Comparison of ENCODE assay signal across 14 mouse cellular contexts in the genomic region with DNA sequence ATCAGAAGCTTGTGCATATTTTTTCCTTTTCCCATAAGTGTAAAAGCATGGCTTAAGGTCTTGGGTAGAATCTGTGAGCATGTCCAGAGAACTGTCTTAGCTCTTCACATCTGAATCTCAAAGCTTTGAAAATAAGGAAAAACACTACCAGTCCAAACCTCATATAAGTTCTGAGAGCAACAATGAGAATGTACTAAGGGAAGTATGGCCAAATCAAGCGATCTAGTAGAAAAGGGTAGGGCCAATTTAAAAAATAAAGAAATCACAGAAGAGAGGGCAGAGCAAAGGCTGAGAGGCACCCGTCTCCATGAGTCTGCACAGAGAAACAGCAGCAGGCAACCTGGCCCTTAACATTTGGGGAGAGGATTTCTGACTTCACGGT.
DNase-seq lines count a peak whose midpoint lies in the region; ATAC-seq and TF ChIP-seq lines count a peak whose summit lies in the region.
"Had no signal": no experiment of that assay in that cellular context is flagged by ENCODE, and none has a peak within 500 bp of the region (broad histone marks: within the 10 kb centered on the region; RNA-seq: fewer than 3 reads in every experiment).

No protein-coding gene starts in this region.

- H3K4me2 ChIP-seq in forebrain, embryonic 13.5 days: peak overlapping the region; percentile 56
- H3K4me2 ChIP-seq in hindbrain, embryonic 15.5 days: peak overlapping the region; percentile 58
- H3K4me2 ChIP-seq in midbrain, postnatal 0 days (ENCODE audit: low read depth, low read length, poor library complexity, severe bottlenecking): peak overlapping the region; percentile 54
- H3K4me2 ChIP-seq: embryonic facial prominence, embryonic 12.5 days; heart, embryonic 13.5 days had no signal

- no peaks in the 10 kb centered on the region for H3K36me3 ChIP-seq in forebrain, embryonic 13.5 days (ENCODE audit: poor library complexity, severe bottlenecking)
- no peaks in the 10 kb centered on the region for H3K36me3 ChIP-seq in hindbrain, embryonic 15.5 days
- H3K36me3 ChIP-seq in midbrain, postnatal 0 days (ENCODE audit: insufficient read depth, low read length): no peaks in the 10 kb centered on the region
- H3K36me3 ChIP-seq: embryonic facial prominence, embryonic 12.5 days; heart, embryonic 13.5 days; limb, embryonic 10.5 days had no signal

- H3K9me3 ChIP-seq in forebrain, embryonic 13.5 days (replicated peaks): no peaks in the 10 kb centered on the region
- H3K9me3 ChIP-seq in hindbrain, embryonic 15.5 days: no peaks in the 10 kb centered on the region
- H3K9me3 ChIP-seq in midbrain, postnatal 0 days (ENCODE audit: low read length): no peaks in the 10 kb centered on the region
- H3K9me3 ChIP-seq: embryonic facial prominence, embryonic 12.5 days; heart, embryonic 13.5 days; limb, embryonic 10.5 days had no signal

- H3K4me3 ChIP-seq in cerebellum, adult 2 months (replicated peaks; ENCODE audit: insufficient read depth, low read depth, low read length): no peak overlapping the region
- H3K4me3 ChIP-seq in forebrain, embryonic 13.5 days: peak overlapping the region; percentile 26
- H3K4me3 ChIP-seq in hindbrain, embryonic 15.5 days: no peak overlapping the region
- no peak overlapping the region for H3K4me3 ChIP-seq in midbrain, postnatal 0 days (ENCODE audit: low read depth, low read length)
- H3K4me3 ChIP-seq: embryonic facial prominence, embryonic 12.5 days; heart, embryonic 13.5 days; limb, embryonic 10.5 days had no signal

- WGBS in cerebellum, adult 2 months: 24% methylated on average over 3 of the region's 3 CpGs
- WGBS in forebrain, embryonic 13.5 days: 15% methylated on average over 3 of the region's 3 CpGs
- 27% methylated on average over 3 of the region's 3 CpGs for WGBS in hindbrain, embryonic 15.5 days
- 39% methylated on average over 3 of the region's 3 CpGs for WGBS in midbrain, postnatal 0 days

- peaks cover 19% of the 10 kb centered on the region for H3K4me1 ChIP-seq in cerebellum, adult 2 months (ENCODE audit: control insufficient read depth, insufficient read depth, low read length)
- peaks cover 75% of the 10 kb centered on the region for H3K4me1 ChIP-seq in forebrain, embryonic 13.5 days
- H3K4me1 ChIP-seq in hindbrain, embryonic 15.5 days (replicated peaks): peaks cover 50% of the 10 kb centered on the region
- H3K4me1 ChIP-seq in midbrain, postnatal 0 days (ENCODE audit: insufficient read depth, low read length): peaks cover 14% of the 10 kb centered on the region; the same call in 1 of the 2 replicates
- H3K4me1 ChIP-seq: heart, embryonic 13.5 days had no signal

- no peak for ATAC-seq in cerebellum, adult (ENCODE audit: insufficient number of reproducible peaks, low FRiP score, low TSS enrichment)
- no peak for ATAC-seq in forebrain, embryonic 13.5 days
- ATAC-seq in hindbrain, embryonic 15.5 days (ENCODE audit: low FRiP score, low read depth): no peak
- ATAC-seq in midbrain, postnatal 0 days (ENCODE audit: low FRiP score): no peak

- TF ChIP-seq CTCF in cerebellum, adult 2 months (IDR thresholded peaks at IDR 0.05; ENCODE audit: borderline replicate concordance, insufficient read depth, low read depth, low read length): no peak
- no peak for TF ChIP-seq CTCF in midbrain, postnatal 0 days (IDR thresholded peaks at IDR 0.05)

- H3K27ac ChIP-seq in cerebellum, adult 2 months (ENCODE audit: insufficient read depth, low read length): peak overlapping the region; percentile 94
- H3K27ac ChIP-seq in forebrain, embryonic 13.5 days: peak overlapping the region; percentile 99
- peak overlapping the region; percentile 94 for H3K27ac ChIP-seq in hindbrain, embryonic 15.5 days (replicated peaks)
- H3K27ac ChIP-seq in midbrain, postnatal 0 days (ENCODE audit: low read depth, low read length): peak overlapping the region; percentile 90
- H3K27ac ChIP-seq: embryonic facial prominence, embryonic 12.5 days; heart, embryonic 13.5 days; limb, embryonic 10.5 days; liver, embryonic 14.5 days had no signal

- no peak for DNase-seq in cerebellum, adult 2 months
- no peak for DNase-seq in midbrain, postnatal 0 days (ENCODE audit: low spot score)
- DNase-seq in testis, postnatal 14 days (ENCODE audit: low spot score): no peak
- DNase-seq in natural killer cell, adult 2 months (ENCODE audit: low spot score in 2 of 2): no peak
- no peak for DNase-seq in adrenal gland, adult (ENCODE audit: inconsistent age in 2 of 2, low spot score in 1 of 2)
- DNase-seq: gastrocnemius, postnatal 25 days; lung, postnatal 10 days had no signal

- no peaks in the 10 kb centered on the region for H3K27me3 ChIP-seq in cerebellum, adult 2 months (ENCODE audit: control insufficient read depth, insufficient read depth, low read length)
- H3K27me3 ChIP-seq in forebrain, embryonic 13.5 days: no peaks in the 10 kb centered on the region
- H3K27me3 ChIP-seq in hindbrain, embryonic 15.5 days: no peaks in the 10 kb centered on the region
- H3K27me3 ChIP-seq in midbrain, postnatal 0 days (ENCODE audit: insufficient read depth, low read length): no peaks in the 10 kb centered on the region
- H3K27me3 ChIP-seq: embryonic facial prominence, embryonic 12.5 days had no signal

- H3K9ac ChIP-seq in forebrain, embryonic 13.5 days: peak overlapping the region; percentile 71
- peak overlapping the region; percentile 46 for H3K9ac ChIP-seq in hindbrain, embryonic 15.5 days
- no peak overlapping the region; the same call in 1 of the 2 replicates for H3K9ac ChIP-seq in midbrain, postnatal 0 days (replicated peaks; ENCODE audit: low read length, poor library complexity, severe bottlenecking)
- H3K9ac ChIP-seq: embryonic facial prominence, embryonic 12.5 days; heart, embryonic 13.5 days; liver, embryonic 14.5 days had no signal

- no peak for TF ChIP-seq POLR2A in cerebellum, adult 2 months (IDR thresholded peaks at IDR 0.05; ENCODE audit: borderline replicate concordance, insufficient read depth, low read length)
